Mouse (Mus musculus): ENCODE data around the gene Rims3. TPM values are rescaled to one million over a fixed set of nuclear protein-coding genes. Genes with fewer than 3 reads are reported as not detected.
A peak's percentile ranks its signal among the peaks of the same experiment; 100 is the strongest.

Gene Rims3
- polyA plus RNA-seq, 1 experiment from 2014 or later: 20.7 TPM

DNA sequence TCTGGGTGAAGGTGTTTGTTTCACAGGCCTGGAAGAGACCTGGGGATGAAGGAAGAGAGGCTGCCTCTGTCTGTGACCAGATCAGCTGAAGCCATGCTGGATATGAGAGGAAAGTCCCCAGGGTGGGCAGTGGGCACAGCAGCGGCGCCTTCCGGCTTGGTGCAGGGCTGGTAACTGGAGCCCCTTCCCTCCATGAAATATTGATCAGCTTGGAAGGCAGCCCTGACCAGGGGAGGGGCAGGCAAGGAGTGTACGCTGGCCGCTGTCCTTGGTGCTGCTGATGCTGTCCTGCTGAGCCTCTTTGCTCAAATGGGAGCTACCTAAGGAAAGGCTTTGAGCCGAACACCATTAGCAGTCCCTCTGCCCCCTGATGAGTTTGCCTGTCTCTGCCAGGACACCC is 11.6 kb downstream of the Rims3 start:
- no peak overlapping the region for H3K9ac ChIP-seq (replicated peaks; ENCODE audit: low read length)
- H3K4me3 ChIP-seq (replicated peaks; ENCODE audit: low read depth, low read length): no peak overlapping the region
- H3K27ac ChIP-seq (replicated peaks; ENCODE audit: low read depth, low read length): no peak overlapping the region
- H3K4me2 ChIP-seq (ENCODE audit: low read length): no peak overlapping the region
- no peaks in the 10 kb centered on the region for H3K9me3 ChIP-seq (ENCODE audit: control insufficient read depth, low read length)
- no peak for ATAC-seq (ENCODE audit: low FRiP score, low TSS enrichment)
- H3K36me3 ChIP-seq (ENCODE audit: control insufficient read depth, insufficient read depth, low read length): no peaks in the 10 kb centered on the region
- DNase-seq: peak; percentile 50
- 10% methylated on average over 6 of the region's 6 CpGs for whole genome bisulfite sequencing
- peaks cover 7% of the 10 kb centered on the region for H3K4me1 ChIP-seq (ENCODE audit: control insufficient read depth, insufficient read depth, low read length)
- no peaks in the 10 kb centered on the region for H3K27me3 ChIP-seq (ENCODE audit: control insufficient read depth, insufficient read depth, low read length)

GRCm38 (mm10) chr4:120868246-120868645 is 13.6 kb downstream of the Rims3 start:
- DNase-seq: no peak
- ATAC-seq (ENCODE audit: low FRiP score, low TSS enrichment): no peak
- Histone ChIP-seq H3K27me3 (ENCODE audit: control insufficient read depth, insufficient read depth, low read length) (no peaks in the 10 kb centered on the region), H3K36me3 (ENCODE audit: control insufficient read depth, insufficient read depth, low read length) (no peaks in the 10 kb centered on the region), H3K9ac (replicated peaks; ENCODE audit: low read length) (no peak overlapping the region), H3K27ac (replicated peaks; ENCODE audit: low read depth, low read length) (no peak overlapping the region), H3K4me3 (replicated peaks; ENCODE audit: low read depth, low read length) (no peak overlapping the region), H3K9me3 (ENCODE audit: control insufficient read depth, low read length) (no peaks in the 10 kb centered on the region), H3K4me1 (ENCODE audit: control insufficient read depth, insufficient read depth, low read length) (peaks cover 7% of the 10 kb centered on the region), H3K4me2 (ENCODE audit: low read length) (no peak overlapping the region)
- 88% methylated on average over 5 of the region's 5 CpGs for WGBS

DNA sequence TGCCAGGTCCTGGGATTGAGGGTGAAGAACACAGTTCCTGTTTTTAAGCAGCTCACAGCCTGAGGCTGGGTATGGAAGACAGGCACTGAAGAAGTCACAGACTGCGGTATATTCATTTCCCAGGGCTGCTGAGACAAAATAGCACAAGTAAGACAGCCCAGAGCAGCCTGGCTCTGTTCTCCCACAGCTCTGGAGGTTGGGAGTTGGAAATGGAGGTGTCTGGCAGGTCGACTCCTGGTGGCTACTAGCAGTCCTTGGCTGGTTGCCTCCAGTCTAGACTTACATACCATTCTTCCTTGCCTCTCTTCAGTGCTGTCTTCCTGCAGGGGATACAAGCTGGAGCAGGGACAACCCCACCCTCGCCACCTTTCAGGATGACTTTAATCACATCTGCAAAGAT is 14.4 kb downstream of the Rims3 start:
- Histone ChIP-seq H3K9me3 (ENCODE audit: control insufficient read depth, low read length) (no peaks in the 10 kb centered on the region), H3K27me3 (ENCODE audit: control insufficient read depth, insufficient read depth, low read length) (no peaks in the 10 kb centered on the region), H3K4me1 (ENCODE audit: control insufficient read depth, insufficient read depth, low read length) (peaks cover 7% of the 10 kb centered on the region), H3K4me3 (replicated peaks; ENCODE audit: low read depth, low read length) (no peak overlapping the region), H3K4me2 (ENCODE audit: low read length) (no peak overlapping the region), H3K9ac (replicated peaks; ENCODE audit: low read length) (no peak overlapping the region), H3K36me3 (ENCODE audit: control insufficient read depth, insufficient read depth, low read length) (no peaks in the 10 kb centered on the region), H3K27ac (replicated peaks; ENCODE audit: low read depth, low read length) (no peak overlapping the region)
- DNase-seq (no peak), ATAC-seq (ENCODE audit: low FRiP score, low TSS enrichment) (no peak)
- WGBS: 81% methylated on average over 3 of the region's 3 CpGs

DNA sequence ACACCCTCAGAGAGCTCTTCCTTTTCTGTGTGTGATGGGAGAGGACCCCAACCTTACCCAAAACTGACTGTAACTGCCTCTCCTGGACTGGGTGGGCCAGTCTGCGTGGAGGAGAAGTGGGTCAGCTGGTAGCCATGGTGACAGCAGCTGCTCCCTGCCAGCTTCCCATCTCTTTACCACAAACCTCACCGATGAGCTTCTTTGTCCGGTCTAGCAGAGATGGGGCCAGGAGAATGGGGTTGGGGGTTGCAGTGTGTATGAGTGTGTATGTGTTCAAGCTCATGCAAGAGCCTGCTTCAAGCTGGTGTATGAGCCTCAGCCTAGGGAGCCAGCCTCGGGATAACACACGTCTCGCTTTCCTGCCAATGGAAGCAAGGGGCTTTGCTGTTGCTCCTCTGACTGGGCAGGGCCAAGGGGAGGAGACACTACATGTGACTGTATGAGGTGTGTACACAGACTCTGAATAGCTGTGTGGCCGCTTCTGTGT is 15.7 kb downstream of the Rims3 start:
- Histone ChIP-seq H3K36me3 (ENCODE audit: control insufficient read depth, insufficient read depth, low read length) (no peaks in the 10 kb centered on the region), H3K9ac (replicated peaks; ENCODE audit: low read length) (no peak overlapping the region), H3K9me3 (ENCODE audit: control insufficient read depth, low read length) (no peaks in the 10 kb centered on the region), H3K4me3 (replicated peaks; ENCODE audit: low read depth, low read length) (no peak overlapping the region), H3K27ac (replicated peaks; ENCODE audit: low read depth, low read length) (peak overlapping the region; percentile 32; the same call in 1 of the 2 replicates), H3K4me2 (ENCODE audit: low read length) (no peak overlapping the region), H3K4me1 (ENCODE audit: control insufficient read depth, insufficient read depth, low read length) (peaks cover 7% of the 10 kb centered on the region), H3K27me3 (ENCODE audit: control insufficient read depth, insufficient read depth, low read length) (no peaks in the 10 kb centered on the region)
- WGBS: 34% methylated on average over 7 of the region's 7 CpGs
- DNase-seq: peak; percentile 45
- peak; percentile 41; the same call in 1 of the 2 replicates for ATAC-seq (ENCODE audit: low FRiP score, low TSS enrichment)

DNA sequence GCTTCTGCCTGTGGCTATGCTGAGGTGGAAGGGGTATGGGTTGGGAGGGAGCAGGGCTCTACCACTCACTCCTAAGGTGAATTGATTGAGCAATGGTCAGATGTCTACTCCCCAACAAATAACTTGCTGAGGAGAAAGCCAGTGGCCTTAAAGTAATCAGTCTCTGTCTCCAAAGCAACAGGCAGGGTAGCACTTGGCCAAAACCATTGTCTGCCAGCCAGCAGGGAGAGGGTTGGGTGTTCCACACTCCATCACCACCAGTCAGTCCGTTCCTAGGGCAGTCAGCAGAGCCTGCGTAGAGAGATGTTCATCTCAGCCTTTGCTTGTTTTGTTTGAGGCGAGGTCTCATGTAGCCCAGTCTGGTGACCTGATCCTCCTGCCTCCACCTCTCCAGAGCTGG is 21.3 kb downstream of the Rims3 start:
- no peak overlapping the region for H3K9ac ChIP-seq (replicated peaks; ENCODE audit: low read length)
- no peaks in the 10 kb centered on the region for H3K36me3 ChIP-seq (ENCODE audit: control insufficient read depth, insufficient read depth, low read length)
- no peak overlapping the region for H3K4me2 ChIP-seq (ENCODE audit: low read length)
- ATAC-seq (ENCODE audit: low FRiP score, low TSS enrichment): no peak
- no peaks in the 10 kb centered on the region for H3K27me3 ChIP-seq (ENCODE audit: control insufficient read depth, insufficient read depth, low read length)
- H3K27ac ChIP-seq (replicated peaks; ENCODE audit: low read depth, low read length): no peak overlapping the region
- no peak overlapping the region for H3K4me3 ChIP-seq (replicated peaks; ENCODE audit: low read depth, low read length)
- DNase-seq: no peak
- no peaks in the 10 kb centered on the region for H3K9me3 ChIP-seq (ENCODE audit: control insufficient read depth, low read length)
- WGBS: 79% methylated on average over 3 of the region's 3 CpGs
- 0 out of 2 replicates have a peak, but pooled peaks cover under 1% of the 10 kb centered on the region for H3K4me1 ChIP-seq (ENCODE audit: control insufficient read depth, insufficient read depth, low read length)

GRCm38 (mm10) chr4:120878728-120879127 is 24.1 kb downstream of the Rims3 start:
- H3K4me3 ChIP-seq (replicated peaks; ENCODE audit: low read depth, low read length): no peak overlapping the region
- H3K27ac ChIP-seq (replicated peaks; ENCODE audit: low read depth, low read length): no peak overlapping the region
- no peaks in the 10 kb centered on the region for H3K9me3 ChIP-seq (ENCODE audit: control insufficient read depth, low read length)
- WGBS: 70% methylated on average over 3 of the region's 3 CpGs
- ATAC-seq (ENCODE audit: low FRiP score, low TSS enrichment) (no peak), DNase-seq (no peak)
- H3K9ac ChIP-seq (replicated peaks; ENCODE audit: low read length): no peak overlapping the region
- no peaks in the 10 kb centered on the region for H3K36me3 ChIP-seq (ENCODE audit: control insufficient read depth, insufficient read depth, low read length)
- peaks cover 21% of the 10 kb centered on the region for H3K4me1 ChIP-seq (ENCODE audit: control insufficient read depth, insufficient read depth, low read length)
- no peaks in the 10 kb centered on the region for H3K27me3 ChIP-seq (ENCODE audit: control insufficient read depth, insufficient read depth, low read length)
- no peak overlapping the region for H3K4me2 ChIP-seq (ENCODE audit: low read length)

- Histone ChIP-seq H3K27ac (replicated peaks; ENCODE audit: low read depth, low read length) (no peak overlapping the region), H3K4me3 (replicated peaks; ENCODE audit: low read depth, low read length) (no peak overlapping the region), H3K36me3 (ENCODE audit: control insufficient read depth, insufficient read depth, low read length) (no peaks in the 10 kb centered on the region), H3K27me3 (ENCODE audit: control insufficient read depth, insufficient read depth, low read length) (no peaks in the 10 kb centered on the region), H3K9ac (replicated peaks; ENCODE audit: low read length) (no peak overlapping the region), H3K9me3 (ENCODE audit: control insufficient read depth, low read length) (no peaks in the 10 kb centered on the region), H3K4me1 (ENCODE audit: control insufficient read depth, insufficient read depth, low read length) (peaks cover 21% of the 10 kb centered on the region), H3K4me2 (ENCODE audit: low read length) (no peak overlapping the region)
- WGBS: 62% methylated on average over 4 of the region's 4 CpGs
- DNase-seq (no peak), ATAC-seq (ENCODE audit: low FRiP score, low TSS enrichment) (no peak)
Measured at GRCm38 (mm10) chr4:120879386-120879785, 24.8 kb downstream of the Rims3 start.

- Histone ChIP-seq H3K9ac (replicated peaks; ENCODE audit: low read length) (no peak overlapping the region), H3K4me3 (replicated peaks; ENCODE audit: low read depth, low read length) (no peak overlapping the region), H3K27ac (replicated peaks; ENCODE audit: low read depth, low read length) (no peak overlapping the region), H3K27me3 (ENCODE audit: control insufficient read depth, insufficient read depth, low read length) (no peaks in the 10 kb centered on the region), H3K4me2 (ENCODE audit: low read length) (no peak overlapping the region), H3K4me1 (ENCODE audit: control insufficient read depth, insufficient read depth, low read length) (peaks cover 25% of the 10 kb centered on the region), H3K36me3 (ENCODE audit: control insufficient read depth, insufficient read depth, low read length) (no peaks in the 10 kb centered on the region), H3K9me3 (ENCODE audit: control insufficient read depth, low read length) (no peaks in the 10 kb centered on the region)
- DNase-seq: no peak
- no peak for ATAC-seq (ENCODE audit: low FRiP score, low TSS enrichment)
- 47% methylated on average over 6 of the region's 6 CpGs for WGBS
Measured at GRCm38 (mm10) chr4:120880731-120881432, 26.3 kb downstream of the Rims3 start.

- WGBS: 24% methylated on average over 5 of the region's 5 CpGs
- no peak overlapping the region for H3K4me2 ChIP-seq (ENCODE audit: low read length)
Measured at GRCm38 (mm10) chr4:120882002-120882625, 27.5 kb downstream of the Rims3 start.

More at GRCm38 (mm10) chr4:120882002-120882625, 27.5 kb downstream of the Rims3 start:
- Histone ChIP-seq H3K9ac (replicated peaks; ENCODE audit: low read length) (0 out of 2 replicates have a peak overlapping the region, but pooled peaks have one; percentile 12), H3K27ac (replicated peaks; ENCODE audit: low read depth, low read length) (peak overlapping the region; percentile 21; the same call in 1 of the 2 replicates), H3K4me3 (replicated peaks; ENCODE audit: low read depth, low read length) (no peak overlapping the region), H3K27me3 (ENCODE audit: control insufficient read depth, insufficient read depth, low read length) (no peaks in the 10 kb centered on the region), H3K9me3 (ENCODE audit: control insufficient read depth, low read length) (no peaks in the 10 kb centered on the region), H3K36me3 (ENCODE audit: control insufficient read depth, insufficient read depth, low read length) (no peaks in the 10 kb centered on the region), H3K4me1 (ENCODE audit: control insufficient read depth, insufficient read depth, low read length) (peaks cover 28% of the 10 kb centered on the region)
- DNase-seq (peak; percentile 86), ATAC-seq (ENCODE audit: low FRiP score, low TSS enrichment) (peak; percentile 79; the same call in 1 of the 2 replicates)

Measured in midbrain, embryonic 14.5 days (tissue).